Mouse (Mus musculus) monocyte, adult 59 days (primary cell): ENCODE results near the gene Coro1b. TPM values are rescaled to one million over a fixed set of nuclear protein-coding genes. Genes with fewer than 3 reads are reported as not detected.

ENCODE experiments used
- total RNA-seq, 2 experiments: library from RNA; stranded (reverse); gene quantifications; one replicate each; pipeline ENCODE4 v1.2.4; 2023

Gene Coro1b
- 100 to 1,000 TPM; 435 to 477 TPM for total RNA-seq

DNA sequence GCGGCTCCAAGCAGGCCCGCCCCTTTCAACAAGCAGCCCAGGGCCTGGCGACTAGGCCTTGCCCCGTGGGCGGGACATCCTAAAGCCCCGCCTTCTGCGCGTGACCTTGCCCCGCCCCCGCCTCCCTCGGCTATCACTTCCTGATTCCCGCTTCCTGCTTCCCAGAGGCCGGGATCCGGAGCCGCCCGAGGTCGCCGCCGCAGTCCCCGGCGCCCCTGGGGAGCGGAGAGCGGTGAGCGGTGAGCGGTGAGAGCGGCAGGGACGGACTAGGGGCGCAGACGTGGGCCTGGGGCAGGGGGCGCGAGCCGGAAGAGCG lies at the start of gene Coro1b:
Gene Coro1b, plus strand, starts transcription at position 129 of the 316 bp plus-strand sequence.

DNA sequence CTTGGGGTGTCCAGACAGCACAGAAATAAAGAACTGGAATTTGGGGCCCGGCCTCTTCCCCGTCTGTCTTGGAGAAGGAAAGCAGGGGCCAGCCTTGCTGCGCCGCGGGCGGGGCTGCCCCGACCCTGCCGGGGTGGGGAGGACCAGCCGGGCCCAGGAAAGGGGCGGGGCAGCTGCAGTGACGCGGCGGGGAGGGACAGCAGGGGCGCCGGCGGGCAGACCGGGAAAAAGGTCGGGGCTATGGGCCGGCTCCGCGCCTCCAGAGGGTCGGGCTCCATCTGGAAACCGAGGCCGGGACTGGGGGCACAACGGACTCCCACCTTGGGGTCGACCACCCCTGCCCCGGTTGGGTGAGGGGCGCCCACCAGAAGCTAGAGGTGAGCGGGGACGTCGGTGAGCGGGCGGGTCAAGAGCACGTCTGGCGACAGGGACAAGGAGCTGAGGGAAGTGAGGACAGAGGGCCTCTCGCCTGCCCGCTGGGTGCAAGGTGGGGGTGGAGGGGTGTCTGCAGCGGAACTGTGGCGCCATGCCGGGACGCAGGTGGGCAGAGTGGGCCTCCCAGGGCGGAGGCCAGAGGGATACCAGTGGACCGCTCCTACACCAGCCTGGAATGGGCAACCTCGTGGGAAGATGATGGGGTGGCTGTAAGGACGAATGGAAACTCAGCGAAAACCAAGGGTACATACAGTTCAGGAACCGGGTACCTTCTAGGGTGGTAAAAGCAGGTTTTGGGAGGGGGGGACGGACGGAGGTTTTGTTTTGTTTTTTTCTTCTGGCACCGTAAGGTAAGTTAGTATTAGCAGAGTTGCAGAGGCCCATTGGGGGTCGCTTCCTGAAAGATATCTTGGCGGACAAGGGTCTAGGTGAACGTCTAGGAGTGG lies 48.3 kb upstream of the Coro1b start, which contains the start of gene Pitpnm1:
Gene Pitpnm1, plus strand, starts transcription at position 162 of the 881 bp plus-strand sequence.

DNA sequence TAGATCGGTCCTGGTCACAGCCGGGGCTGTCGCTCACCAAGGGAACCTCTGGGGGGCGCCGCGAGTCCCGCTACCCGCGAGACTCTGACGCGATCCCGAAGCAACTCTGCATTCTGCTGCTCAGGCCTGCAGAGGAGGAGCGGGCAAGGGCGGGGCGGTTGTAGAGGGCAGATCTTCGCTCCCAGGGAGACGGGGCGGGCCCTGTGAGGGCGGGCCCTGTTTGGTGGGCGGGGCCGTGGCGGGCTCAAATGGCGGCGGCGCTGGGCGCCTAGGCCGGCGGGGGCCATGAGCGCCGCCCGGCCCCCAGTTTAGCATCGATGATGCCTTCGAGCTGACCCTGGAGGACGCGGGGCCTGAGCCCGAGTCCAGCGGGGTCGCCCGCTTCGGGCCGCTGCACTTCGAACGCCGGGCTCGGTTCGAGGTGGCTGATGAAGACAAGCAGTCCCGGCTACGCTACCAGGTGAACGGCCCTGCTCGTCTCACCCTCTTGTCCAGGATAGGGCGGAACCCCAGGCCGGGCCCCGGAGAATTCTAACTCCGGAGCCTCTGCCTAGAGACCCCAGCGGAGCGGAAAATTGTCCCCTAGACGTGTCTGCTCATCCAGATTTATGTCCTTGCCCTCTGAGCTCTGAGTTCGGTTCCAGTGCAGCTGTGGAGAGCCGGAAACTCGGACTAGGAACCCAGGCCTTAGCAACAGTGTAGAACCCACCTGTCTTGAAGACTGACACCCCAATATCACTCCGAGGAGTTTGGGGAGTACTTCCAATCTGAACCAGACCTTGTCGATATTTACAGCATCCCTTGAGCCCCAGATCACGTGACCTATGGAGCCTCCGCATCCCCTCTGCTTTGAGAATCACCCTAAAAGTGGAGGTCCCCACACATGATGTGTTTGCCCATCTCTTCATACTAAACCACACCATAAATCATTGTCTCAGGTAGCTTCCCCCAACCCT lies 22.4 kb upstream of the Coro1b start, which contains the start of gene Aip:
Gene Aip, minus strand, starts transcription at position 118 of the 956 bp plus-strand sequence.

DNA sequence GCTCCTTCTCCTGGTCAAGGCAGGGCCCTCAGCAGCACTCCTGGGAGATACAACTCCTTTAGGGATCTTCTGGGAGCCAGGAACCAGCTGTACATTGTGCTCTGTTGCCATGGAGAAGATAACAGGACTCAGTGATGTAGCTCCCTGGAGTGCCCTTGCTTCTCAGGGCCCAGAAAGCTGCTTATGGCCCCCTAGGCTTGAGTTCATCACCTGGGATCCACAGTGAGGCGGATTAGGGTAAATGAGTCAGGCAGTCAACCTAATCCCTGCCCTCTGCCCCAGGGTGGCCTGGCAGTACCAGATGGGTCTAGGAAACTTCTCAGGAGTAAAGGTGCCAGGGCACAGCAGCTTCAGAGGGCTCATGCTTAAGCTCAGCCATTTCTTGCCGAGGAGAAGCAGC lies 9.0 kb upstream of the Coro1b start, which contains the start of gene Gpr152:
Gene Gpr152, plus strand, starts transcription at position 342 of the 400 bp plus-strand sequence.

DNA sequence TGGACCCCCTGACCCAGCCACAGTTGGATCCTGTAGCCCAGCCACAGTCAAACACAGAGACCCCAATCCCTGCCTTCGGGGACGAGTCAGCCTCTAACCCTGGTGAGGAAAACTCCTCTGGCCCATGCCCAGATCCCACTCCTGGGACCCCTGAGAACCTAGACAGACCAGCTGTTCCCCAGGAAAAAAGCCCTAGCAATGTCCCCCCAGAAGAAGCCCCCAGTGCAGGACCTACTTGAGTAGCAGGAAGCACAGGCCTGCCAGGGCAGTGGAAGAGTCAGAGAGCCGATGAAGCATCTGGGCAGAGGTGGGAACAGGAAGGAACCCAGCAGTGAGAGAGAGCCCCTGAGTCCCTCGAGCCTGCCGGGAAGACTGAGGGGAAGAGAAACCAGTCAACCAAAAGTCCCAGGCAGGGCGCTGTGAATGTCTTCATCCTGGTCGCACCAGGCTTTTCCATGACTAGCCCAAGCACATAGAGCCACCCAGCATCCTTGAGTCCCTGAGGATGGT lies 4.6 kb upstream of the Coro1b start, which contains the start of gene Cabp4:
Gene Cabp4, minus strand, starts transcription at position 275 of the 510 bp plus-strand sequence.

DNA sequence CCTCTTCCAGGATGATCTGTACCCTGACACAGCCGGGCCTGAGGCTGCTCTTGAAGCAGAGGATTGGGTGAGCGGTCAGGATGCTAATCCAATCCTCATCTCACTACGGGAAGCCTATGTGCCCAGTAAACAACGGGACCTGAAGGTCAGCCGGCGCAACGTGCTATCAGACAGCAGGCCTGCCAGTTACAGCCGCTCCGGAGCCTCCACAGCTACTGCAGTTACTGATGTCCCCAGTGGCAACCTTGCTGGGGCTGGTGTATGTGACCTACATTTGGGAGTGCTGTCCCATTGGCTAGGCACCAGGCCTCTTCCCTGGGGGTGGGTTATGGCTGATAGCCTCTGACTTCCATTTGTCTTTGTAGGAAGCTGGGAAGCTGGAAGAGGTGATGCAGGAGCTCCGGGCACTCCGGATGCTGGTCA lies 4.8 kb downstream of the Coro1b start, which contains the start of gene Ptprcap:
Gene Ptprcap, plus strand, starts transcription at position 373 of the 423 bp plus-strand sequence.

DNA sequence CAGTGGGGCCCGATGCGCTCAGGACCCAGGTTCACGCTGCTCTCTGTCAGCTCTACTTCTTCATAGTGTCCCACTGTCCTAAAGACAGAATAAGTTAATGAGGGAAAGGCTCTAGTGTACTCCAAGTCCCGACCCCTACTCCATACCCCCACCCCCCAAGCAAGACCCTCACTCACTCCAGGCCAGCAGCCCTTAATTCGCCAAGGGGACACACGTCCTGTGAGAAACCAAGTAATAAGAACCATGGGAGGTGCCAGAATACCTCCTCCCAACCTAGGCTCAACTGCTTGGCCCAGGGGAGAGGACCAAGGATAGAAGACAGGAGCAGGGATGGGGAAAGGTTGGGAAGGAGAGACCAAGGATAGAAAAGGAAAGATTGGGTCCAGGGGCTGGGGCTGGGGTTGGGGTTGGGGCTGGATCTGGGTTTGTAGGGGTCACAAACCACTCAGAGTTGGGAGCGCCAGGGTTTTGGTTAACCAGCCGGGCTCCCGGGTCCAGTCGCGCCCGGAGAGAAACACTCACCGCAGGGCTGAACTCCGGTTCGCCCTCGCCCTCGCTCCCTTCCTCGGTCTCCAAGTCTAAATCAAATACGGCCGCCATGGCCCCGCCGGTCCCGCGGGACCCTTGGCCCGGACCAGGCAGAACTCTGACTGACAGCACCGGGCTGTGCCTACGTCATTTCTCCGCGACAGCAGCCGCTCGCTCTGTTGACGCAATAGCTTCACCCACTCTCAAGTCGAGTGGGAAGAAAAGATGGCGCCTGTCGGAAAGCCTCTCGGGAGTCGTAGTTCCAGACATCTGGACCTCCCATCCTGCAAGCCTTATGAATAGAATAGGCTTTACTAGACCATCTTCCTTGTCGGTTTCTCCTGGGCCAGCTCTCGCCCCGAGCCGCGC lies 14.5 kb downstream of the Coro1b start, which contains the start of gene Rps6kb2:
Gene Rps6kb2, minus strand, starts transcription at position 709 of the 897 bp plus-strand sequence.

DNA sequence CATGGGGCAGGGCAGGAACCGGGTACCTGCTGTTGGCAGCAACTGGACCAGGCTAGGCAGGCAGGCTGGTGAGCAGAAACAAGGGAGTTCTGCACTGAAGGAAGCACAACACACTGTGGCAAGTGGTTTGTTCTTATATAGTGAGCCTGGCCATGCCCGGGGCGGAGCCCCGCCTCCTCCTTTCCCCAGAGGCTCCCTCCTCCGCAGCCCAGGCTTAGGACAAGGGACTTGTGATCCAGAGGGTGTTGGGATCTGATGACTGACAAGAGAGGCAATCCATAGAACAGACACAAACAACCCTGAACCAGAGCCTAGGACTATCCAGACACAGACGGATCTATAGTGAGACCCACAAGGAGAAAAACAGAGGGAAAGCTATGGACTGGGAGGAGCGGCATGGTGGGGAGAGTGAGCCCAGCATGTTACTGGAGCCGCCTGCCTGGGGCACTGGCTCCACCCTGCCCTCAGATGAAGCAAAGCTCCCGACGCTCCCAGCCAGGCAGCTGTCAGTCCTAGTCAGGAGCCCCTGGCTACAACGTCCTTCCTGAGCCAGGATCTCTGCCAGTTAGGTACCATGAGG lies 27.0 kb downstream of the Coro1b start, which contains the start of gene Carns1:
Gene Carns1, minus strand, starts transcription at position 112 of the 580 bp plus-strand sequence.

DNA sequence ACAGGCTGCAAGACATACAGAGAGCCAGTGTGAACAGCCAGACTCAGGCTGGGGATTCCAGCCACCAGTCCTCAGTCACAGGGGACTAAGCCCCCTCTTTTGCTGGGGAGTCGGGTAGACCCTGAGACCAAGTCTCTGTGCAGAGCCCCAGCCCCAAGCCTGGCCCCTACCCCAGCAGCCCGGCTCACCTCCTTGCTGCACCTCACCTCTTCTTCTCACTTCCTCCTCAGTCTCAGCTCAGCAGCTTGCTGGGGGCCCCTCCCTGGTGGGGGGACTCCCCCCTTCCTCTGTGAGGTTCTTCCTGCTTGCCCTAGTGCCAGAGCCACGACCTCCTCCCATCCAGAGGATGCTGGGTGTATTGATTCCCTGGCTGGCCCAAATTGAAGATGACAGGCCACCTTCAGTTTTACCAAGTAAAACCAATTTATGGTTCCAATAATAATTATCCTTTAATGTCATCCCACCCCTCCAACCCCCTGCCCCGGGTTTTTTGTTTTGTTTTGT lies 42.5 kb downstream of the Coro1b start, which contains the start of gene Tbc1d10c:
Gene Tbc1d10c, minus strand, starts transcription at position 454 of the 504 bp plus-strand sequence.

DNA sequence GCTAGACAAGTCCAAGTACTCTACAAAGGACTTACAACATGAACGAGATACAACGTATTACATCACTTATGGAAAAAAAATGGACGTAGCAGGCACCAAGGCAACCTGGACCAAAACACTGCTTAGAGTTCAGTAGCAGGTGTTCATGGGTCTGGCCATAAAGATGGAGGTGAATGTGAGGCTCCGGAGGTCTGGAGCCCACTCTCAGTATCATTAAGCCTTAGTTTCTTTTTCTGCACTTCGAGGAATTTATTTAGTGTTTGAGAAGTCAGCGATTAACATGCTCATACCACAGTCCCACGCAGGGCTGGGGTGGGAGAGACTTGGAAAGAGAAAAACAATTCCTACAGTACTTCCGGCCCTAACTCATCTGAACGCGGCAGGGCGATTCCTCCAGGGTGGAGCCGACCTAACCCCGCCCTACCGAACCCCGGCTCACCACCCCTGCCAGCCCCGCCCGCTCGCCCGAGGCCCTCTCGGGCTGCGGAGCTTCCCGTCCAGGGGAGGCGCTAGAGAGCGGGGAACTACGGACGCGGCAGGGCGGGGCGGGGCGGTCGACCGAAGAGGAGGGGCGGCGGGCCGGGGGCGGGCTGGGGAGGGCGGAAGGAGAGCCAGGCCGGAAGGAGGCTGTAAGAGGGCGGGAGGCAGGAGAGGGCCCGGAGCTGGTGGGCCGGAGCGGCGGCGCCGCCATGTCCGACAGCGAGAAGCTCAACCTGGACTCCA lies 43.3 kb downstream of the Coro1b start, which contains the start of gene Ppp1ca:
Gene Ppp1ca, plus strand, starts transcription at position 538 of the 723 bp plus-strand sequence.

DNA sequence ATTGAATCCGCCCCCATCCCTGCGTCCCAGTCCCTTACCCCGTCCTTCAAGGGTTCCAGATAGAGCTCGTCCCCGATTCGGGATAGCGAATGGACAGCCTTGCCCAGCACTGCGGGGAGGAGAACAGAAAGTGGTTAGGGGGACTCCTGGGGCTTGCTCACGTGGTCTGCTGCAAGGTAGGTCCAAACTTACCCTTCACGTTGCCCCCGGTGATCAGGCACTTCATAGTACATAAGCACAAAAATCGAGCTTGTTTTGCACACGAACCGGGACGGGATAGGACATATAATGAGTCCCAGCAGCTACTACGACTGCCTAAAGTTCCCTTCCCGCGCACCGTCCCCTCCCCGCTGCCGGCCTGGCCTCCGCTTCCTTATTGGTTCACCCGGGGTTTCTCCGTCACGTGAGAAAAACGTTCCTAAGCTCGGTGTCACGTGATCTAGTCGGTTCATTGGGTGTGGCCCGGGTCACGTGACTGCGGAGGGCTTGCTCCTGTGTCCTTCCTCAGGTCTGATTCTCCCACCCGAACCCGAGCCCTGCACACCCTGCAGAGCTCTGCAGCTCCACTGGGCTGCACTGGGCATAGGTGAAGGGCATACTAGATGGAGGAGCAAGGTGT lies 53.0 kb downstream of the Coro1b start, which contains the start of gene Rad9a:
Gene Rad9a, minus strand, starts transcription at position 372 of the 619 bp plus-strand sequence.

Other genes with a start within 250 kb of the Coro1b start
- gene Tcirg1, start 241.5 kb upstream of the Coro1b start, total RNA-seq: 100 to 1,000 TPM; 482 to 489 TPM
- 10 to 100 TPM; 86.9 to 96.9 TPM for gene Ndufs8, start 235.8 kb upstream of the Coro1b start, total RNA-seq
- 10 to 100 TPM; 87.1 to 88.5 TPM for gene Aldh3b1, start 218.8 kb upstream of the Coro1b start, total RNA-seq
- 100 to 1,000 TPM; 733 to 761 TPM for gene Unc93b1, start 213.4 kb upstream of the Coro1b start, total RNA-seq
- under 1 TPM; 0.33 to 0.52 TPM for gene Aldh3b3, start 190.0 kb upstream of the Coro1b start, total RNA-seq
- 1 to 10 TPM; 4.2 to 6.3 TPM for gene Aldh3b2, start 176.3 kb upstream of the Coro1b start, total RNA-seq
- gene Acy3, start 162.0 kb upstream of the Coro1b start, total RNA-seq: not detected
- gene Tbx10, start 155.9 kb upstream of the Coro1b start, total RNA-seq: not detected
- gene Nudt8, start 148.0 kb upstream of the Coro1b start, total RNA-seq: 10 to 100 TPM in 1 of 2 experiments, 1 to 10 TPM in 1; 8.0 to 14.1 TPM
- gene Gm49405, start 148.0 kb upstream of the Coro1b start, total RNA-seq: 1 to 10 TPM; 1.5 to 1.6 TPM
- gene Doc2g, start 145.3 kb upstream of the Coro1b start, total RNA-seq: 1 to 10 TPM; 2.5 to 4.8 TPM
- gene Ndufv1, start 135.8 kb upstream of the Coro1b start, total RNA-seq: 10 to 100 TPM; 58.0 to 65.5 TPM
- gene Gstp1, start 110.6 kb upstream of the Coro1b start, total RNA-seq: 100 to 1,000 TPM; 150 to 173 TPM
- gene Gstp2, start 102.6 kb upstream of the Coro1b start, total RNA-seq: 10 to 100 TPM; 15.3 to 58.8 TPM
- gene Gstp3, start 89.0 kb upstream of the Coro1b start, total RNA-seq: 1 to 10 TPM; 6.8 to 7.6 TPM
- not detected for gene Cabp2, start 67.0 kb upstream of the Coro1b start, total RNA-seq
- 100 to 1,000 TPM; 250 to 306 TPM for gene Cdk2ap2, start 51.4 kb upstream of the Coro1b start, total RNA-seq
- gene Pitpnm1, start 48.6 kb upstream of the Coro1b start, total RNA-seq: 100 to 1,000 TPM; 399 to 422 TPM
- gene Aip, start 22.8 kb upstream of the Coro1b start, total RNA-seq: 100 to 1,000 TPM; 105 to 131 TPM
- gene Gpr152, start 8.8 kb upstream of the Coro1b start, total RNA-seq: under 1 TPM; 0.31 to 0.43 TPM
- gene Cabp4, start 4.6 kb upstream of the Coro1b start, total RNA-seq: 10 to 100 TPM in 1 of 2 experiments, 1 to 10 TPM in 1; 5.6 to 10.1 TPM
- gene Ptprcap, start 5.0 kb downstream of the Coro1b start, total RNA-seq: 10 to 100 TPM; 13.1 to 17.2 TPM
- gene Rps6kb2, start 14.7 kb downstream of the Coro1b start, total RNA-seq: 10 to 100 TPM; 41.7 to 47.8 TPM
- 1 to 10 TPM; 5.7 to 6.3 TPM for gene Carns1, start 26.9 kb downstream of the Coro1b start, total RNA-seq
- gene Tbc1d10c, start 42.7 kb downstream of the Coro1b start, total RNA-seq: 10 to 100 TPM; 29.8 to 31.7 TPM
- gene Ppp1ca, start 43.4 kb downstream of the Coro1b start, total RNA-seq: 100 to 1,000 TPM; 360 to 389 TPM
- 10 to 100 TPM; 32.7 to 35.4 TPM for gene Rad9a, start 53.0 kb downstream of the Coro1b start, total RNA-seq
- 10 to 100 TPM; 29.0 to 34.8 TPM for gene Clcf1, start 65.6 kb downstream of the Coro1b start, total RNA-seq
- gene AC109138.7, start 65.7 kb downstream of the Coro1b start, total RNA-seq: not detected
- 100 to 1,000 TPM; 108 to 115 TPM for gene Pold4, start 83.3 kb downstream of the Coro1b start, total RNA-seq
- gene Ssh3, start 120.6 kb downstream of the Coro1b start, total RNA-seq: 10 to 100 TPM; 50.8 to 51.4 TPM
- gene Ankrd13d, start 134.5 kb downstream of the Coro1b start, total RNA-seq: 10 to 100 TPM; 18.4 to 19.2 TPM
- gene Grk2, start 157.6 kb downstream of the Coro1b start, total RNA-seq: 100 to 1,000 TPM; 425 to 438 TPM
- 100 to 1,000 TPM; 128 to 130 TPM for gene Kdm2a, start 249.7 kb downstream of the Coro1b start, total RNA-seq